Mouse (Mus musculus): Measurements from ENCODE around the gene Bahcc1.

The Bahcc1 gene

GRCm38 (mm10) chr11:120315832-120316689 is 83.3 kb downstream of the Bahcc1 start:
- DNase-seq (ENCODE audit: low spot score) = peak; percentile 91

- no peak for DNase-seq (ENCODE audit: low spot score)
Measured at GRCm38 (mm10) chr11:120316690-120317254, 84.0 kb downstream of the Bahcc1 start.

- DNase-seq (ENCODE audit: low spot score) = no peak
Measured at GRCm38 (mm10) chr11:120317456-120317855, 84.7 kb downstream of the Bahcc1 start.

- no peak for DNase-seq (ENCODE audit: low spot score)
Measured at GRCm38 (mm10) chr11:120319310-120319709, 86.6 kb downstream of the Bahcc1 start.

GRCm38 (mm10) chr11:120320156-120320555 is 87.4 kb downstream of the Bahcc1 start:
- no peak for DNase-seq (ENCODE audit: low spot score)

GRCm38 (mm10) chr11:120335431-120336021 is 102.8 kb downstream of the Bahcc1 start:
- no peak for DNase-seq (ENCODE audit: low spot score)

GRCm38 (mm10) chr11:120337447-120337846 is 104.7 kb downstream of the Bahcc1 start:
- no peak for DNase-seq (ENCODE audit: low spot score)

GRCm38 (mm10) chr11:120338786-120339185 is 106.0 kb downstream of the Bahcc1 start:
- DNase-seq (ENCODE audit: low spot score) = no peak

GRCm38 (mm10) chr11:120339978-120340513 is 107.3 kb downstream of the Bahcc1 start:
- DNase-seq (ENCODE audit: low spot score) = no peak

- no peak for DNase-seq (ENCODE audit: low spot score)
Measured at GRCm38 (mm10) chr11:120341661-120342060, 108.9 kb downstream of the Bahcc1 start.
